Mouse (Mus musculus): ENCODE data around the gene Psrc1.

The Psrc1 gene

DNA sequence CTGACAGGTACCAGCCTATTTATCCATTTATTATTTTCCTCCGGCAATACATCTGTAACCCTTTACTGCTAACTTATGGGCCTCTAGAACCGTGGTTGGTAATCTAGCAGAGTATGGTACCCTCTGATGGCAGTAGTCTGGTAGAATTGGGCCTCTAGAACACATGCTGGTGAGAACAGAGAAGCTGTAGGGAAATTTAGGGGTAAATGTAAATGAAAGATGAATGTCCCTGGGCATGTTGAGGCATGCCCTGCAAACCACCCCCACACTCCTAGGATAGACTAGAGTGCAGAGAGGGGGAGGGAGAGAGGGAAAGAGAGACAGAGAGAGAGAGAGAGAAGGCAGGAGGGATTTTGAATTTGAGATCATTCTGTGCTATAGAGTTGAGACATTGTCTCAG lies 786 bp downstream of the Psrc1 start:
- in situ Hi-C loops (cut with MboI, MseI), result no loop called here

DNA sequence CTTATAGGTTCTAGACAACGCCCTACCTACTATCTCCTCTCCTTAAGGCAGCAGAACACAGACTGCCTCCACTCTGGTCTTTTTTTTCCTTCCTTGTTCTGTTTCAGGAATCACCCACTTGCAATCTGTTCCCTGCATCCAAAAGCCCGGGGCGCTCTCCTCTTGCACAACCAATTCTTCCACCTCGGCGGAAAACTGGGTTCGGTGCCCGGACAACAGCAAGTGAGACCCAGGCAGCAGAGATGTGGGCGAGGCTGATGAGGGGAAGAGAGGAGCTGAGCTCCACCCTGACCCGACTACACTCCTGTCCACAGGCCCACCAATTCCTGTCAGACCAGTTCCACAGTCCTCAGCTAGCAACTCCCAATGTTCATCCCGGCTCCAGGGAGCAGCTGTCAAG lies 2.5 kb downstream of the Psrc1 start:
- in situ Hi-C loops (cut with MboI, MseI), result loop anchor here (5.0 kb wide), 1 partner anchor 94 kb away; no protein-coding TSS in a partner anchor

DNA sequence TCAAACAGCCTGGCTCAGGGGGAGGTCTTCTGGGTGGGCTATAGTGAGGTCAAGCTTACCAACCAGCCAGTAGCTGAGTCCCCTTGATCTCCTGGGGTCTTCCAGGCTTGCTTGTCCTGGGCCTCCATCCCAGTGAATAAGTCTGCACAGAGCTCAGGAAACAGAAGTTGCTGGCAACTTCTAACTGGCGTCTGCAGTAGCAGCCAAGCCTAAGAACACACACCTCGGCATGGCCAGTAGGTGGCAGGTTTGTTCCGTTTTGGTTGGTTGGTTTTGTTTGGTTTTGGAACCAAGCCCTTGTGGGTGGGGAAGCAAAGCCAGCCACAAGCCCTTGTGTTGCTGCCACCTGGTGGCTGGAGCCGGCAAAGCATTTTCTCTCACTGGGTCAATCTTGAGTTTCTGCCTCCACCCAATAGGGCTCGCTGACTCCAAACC lies 5.5 kb downstream of the Psrc1 start:
- in situ Hi-C loops (cut with MboI, MseI), result loop anchor here (5.0 kb wide), 1 partner anchor 97 kb away; no protein-coding TSS in a partner anchor

DNA sequence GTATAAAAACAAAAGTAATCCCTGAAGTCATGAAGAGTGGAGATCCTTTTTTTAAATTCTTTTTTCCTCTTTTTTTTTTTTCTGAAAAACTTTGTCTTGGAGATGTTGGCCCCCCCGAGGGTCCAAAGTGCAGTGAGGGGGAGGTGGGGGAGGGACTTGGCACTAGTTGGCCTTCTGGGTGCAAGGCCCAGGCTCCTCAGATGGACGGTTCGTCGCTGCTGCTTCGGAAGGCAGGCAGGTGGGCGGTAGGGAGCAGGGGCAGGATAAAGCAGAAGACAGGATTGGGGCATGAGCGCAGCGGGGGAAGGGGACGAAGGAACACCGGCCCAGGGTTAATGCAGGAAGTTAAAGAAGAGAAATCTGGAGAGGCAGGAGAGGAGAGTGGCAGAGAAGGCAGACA lies 8.7 kb downstream of the Psrc1 start:
- in situ Hi-C loops (cut with MboI, MseI), result no loop called here

DNA sequence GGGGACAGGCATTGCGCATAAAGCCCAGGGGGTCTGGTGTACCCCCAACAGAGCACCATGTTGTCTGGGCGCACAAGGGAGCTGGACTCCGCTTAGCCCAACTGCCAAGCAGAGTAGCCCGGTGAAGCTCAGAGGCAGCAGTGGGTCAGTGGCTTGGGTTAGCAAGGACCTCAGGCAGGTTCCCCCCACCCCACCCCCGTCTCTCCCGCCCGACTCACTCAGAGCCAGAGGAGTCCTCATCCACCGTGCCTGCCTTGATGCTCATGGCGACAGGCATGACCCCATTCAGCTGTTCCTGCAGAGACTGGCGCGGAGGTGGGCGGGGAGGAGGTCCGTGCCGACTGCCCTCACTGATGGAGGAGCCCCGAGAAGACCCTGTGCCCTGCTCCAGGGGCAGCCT lies 9.2 kb downstream of the Psrc1 start:
- in situ Hi-C loops (cut with MboI, MseI), result no loop called here

DNA sequence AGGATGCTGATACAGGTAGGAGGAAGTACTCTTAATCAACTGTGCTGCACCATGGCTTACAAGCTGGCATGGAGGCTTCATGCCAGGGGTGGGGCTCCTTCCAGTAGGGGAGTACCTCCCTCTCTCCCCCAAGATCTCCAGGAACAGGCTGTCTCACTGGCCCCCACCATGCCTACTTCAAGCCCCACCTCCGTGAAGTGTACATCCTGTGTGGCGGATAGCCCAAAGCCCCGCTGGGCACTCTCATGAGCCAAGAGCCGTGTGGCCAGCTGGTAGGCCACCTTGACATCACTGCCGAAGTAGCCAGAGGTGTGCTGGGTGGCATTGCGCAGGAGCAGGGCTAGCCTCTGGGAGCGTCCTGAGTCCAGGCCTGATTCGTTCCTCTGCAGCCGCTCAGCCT lies 14.6 kb downstream of the Psrc1 start:
- in situ Hi-C loops (cut with MboI, MseI), result loop anchor here in 1 of 2 experiments (5.0 kb wide), 1 partner anchor 236 kb away; no protein-coding TSS in a partner anchor

DNA sequence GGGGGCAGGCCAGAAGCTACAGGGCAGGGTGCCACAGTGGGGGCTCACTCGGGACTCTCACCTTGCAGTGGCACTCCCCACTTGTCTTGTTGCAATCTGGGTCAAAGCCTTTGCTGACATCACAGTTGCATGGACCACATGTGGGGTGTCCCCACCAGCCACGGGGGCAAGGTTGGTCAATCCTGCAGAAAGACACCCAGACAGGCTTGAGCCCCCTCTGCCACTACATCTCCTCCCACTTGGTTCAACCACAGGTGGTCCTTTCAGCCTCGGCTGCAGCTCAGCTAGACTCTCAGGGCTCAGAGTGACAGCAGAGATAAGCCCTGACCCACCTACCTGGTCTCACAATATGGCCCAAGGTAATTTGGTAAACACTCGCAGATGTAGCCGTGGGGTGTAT lies 16.8 kb downstream of the Psrc1 start:
- in situ Hi-C loops (cut with MboI, MseI), result loop anchor here in 1 of 2 experiments (5.0 kb wide), 1 partner anchor 77 kb away; no protein-coding TSS in a partner anchor

DNA sequence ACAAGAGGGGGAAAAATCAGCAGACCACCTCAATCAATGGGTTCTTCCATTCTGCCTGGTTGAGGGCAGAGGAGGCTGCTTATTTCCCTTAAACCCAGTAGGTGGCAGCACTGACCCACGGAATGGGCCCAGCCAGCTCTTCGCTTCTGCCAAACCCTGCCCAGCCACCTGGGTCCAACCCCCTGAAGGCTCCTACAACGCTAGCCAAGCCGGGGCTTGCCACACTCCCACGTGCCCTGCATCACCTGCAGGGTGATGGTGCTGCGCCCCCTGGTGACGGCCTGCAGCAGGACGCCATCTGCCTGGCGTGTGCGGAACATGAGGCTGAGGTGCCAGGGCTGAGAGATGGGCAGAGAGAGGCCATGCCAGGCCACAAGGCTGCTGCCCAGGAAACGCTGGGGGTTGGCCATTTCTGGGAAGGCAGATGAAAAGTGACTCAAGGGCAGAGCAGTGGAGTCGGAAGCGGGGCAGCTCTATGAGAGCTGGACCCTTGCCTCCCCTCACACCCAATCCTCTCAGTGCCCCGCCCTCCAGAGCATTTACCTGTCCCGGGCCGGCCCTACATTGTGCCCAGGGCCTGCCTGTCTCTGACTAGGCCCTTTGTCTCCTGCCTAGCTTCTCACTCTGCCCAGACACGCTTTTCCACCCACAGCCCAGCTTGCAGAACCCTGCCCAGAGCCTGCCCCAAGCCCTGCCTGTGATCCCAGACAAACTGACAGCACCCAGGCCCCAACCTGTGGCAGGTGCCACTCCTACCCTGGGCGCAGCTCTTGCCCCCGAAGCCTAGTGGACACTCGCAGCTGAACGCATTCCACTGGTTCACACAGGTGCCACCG lies 18.3 kb downstream of the Psrc1 start:
- in situ Hi-C loops (cut with MboI, MseI), result loop anchor here in 1 of 2 experiments (5.0 kb wide), 1 partner anchor 75 kb away; no protein-coding TSS in a partner anchor

DNA sequence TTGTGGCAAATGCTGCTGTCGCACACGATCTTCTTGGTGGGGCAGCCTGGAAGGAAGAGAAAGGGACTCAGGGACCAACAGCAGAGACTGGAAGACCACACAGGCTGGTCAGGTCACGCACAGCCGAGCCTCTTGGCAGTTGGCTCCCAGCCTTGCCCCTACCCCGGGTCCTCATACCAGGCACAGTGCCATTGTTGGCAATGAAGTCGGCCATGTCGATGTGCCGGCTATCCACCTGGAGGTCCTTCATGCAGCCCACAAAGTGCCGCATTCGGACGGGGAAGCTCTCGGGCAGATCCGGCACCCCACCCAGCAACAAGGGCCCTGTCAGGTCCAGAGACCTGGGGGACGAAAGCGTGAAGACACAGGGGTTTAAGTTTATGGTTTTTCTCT lies 18.9 kb downstream of the Psrc1 start:
- in situ Hi-C loops (cut with MboI, MseI), result loop anchor here in 1 of 2 experiments (5.0 kb wide), 1 partner anchor 75 kb away; no protein-coding TSS in a partner anchor

DNA sequence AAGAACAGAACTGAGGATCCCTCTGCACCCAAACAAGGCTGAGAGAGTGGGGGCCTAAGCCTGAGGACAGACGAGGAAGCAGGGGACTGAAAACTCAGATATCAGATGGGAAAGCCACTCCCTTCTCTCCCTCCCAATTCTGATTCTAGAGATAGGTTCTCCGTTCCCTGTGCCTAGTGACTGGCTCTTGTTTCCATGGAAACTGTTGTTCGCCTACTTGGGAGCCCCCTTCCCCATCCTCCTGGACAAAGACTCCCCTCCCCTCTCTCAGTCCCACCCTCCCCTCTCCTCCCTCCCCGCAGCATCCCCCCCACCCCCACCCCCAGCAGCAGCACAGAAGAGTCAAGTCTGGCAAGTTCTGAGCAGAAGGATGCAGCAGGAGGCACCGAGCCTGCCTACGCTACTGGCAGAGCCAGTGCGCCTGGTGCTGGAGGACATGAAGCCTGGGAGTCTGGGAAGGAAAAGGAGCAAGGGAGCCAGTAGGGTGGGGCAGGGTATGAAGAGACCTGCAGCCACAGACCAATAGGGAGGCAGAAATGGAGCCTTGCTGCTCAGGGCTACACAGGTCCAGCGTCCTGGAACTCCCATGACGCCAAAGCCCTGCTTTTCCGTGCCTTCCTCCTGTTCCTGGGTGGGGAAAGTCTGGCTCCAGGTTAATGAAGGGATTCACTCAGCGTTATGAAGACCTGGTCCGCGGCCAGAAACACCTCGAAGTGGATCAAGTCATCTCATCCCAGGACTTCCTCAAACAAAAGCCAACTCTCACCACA lies 22.1 kb downstream of the Psrc1 start:
- in situ Hi-C loops (cut with MboI, MseI), result no loop called here

DNA sequence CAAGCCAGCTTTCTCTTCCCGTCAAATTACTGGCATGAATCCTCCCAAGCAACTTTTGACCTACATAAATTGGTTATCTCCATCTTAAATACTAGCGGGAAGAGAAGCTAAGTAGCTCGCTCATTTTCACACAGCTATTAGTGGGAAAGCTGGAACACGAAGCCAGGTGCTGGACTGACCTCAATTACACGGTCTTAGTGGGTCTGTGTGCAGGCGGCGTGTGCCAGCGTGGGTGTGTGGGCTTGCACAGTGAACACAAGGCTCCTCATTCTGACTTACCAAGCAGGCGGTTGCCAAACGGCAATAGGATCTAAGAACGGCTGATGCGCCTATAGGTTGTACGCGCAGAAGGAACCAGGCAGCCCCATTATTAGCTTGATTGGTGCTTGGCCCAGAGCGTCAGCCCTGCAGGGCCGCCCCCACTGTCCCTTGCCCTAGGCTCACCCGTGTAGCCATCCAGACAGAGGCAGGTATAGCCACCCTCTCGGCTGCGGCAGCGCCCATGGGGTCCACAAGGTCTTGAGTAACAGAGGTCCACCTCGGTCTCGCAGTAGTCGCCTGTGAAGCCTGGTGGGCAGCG lies 22.8 kb downstream of the Psrc1 start:
- in situ Hi-C loops (cut with MboI, MseI), result no loop called here

DNA sequence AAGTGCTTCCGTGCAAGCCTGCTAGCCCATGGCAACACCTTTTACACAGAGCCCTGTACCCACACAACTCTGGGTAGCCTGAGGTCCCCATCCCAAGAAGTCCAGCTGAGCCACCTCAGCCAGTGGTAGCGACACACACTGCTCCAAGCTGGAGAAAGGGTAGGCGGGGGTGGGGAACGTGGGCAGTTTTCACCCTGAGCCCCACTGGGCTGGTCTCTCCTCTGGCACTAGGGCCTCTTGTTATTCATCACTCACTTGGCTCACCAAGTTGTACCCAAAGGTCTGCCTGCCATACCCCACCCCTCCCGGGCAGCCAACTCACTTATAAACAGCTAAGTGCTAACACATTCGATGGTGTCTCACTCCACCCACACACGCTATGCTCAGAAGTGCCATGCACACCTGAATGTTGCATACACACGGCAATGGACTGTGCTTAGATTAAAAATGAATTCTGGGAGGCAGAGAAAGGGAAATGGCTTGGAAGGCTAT lies 24.9 kb downstream of the Psrc1 start:
- in situ Hi-C loops (cut with MboI, MseI), result no loop called here

DNA sequence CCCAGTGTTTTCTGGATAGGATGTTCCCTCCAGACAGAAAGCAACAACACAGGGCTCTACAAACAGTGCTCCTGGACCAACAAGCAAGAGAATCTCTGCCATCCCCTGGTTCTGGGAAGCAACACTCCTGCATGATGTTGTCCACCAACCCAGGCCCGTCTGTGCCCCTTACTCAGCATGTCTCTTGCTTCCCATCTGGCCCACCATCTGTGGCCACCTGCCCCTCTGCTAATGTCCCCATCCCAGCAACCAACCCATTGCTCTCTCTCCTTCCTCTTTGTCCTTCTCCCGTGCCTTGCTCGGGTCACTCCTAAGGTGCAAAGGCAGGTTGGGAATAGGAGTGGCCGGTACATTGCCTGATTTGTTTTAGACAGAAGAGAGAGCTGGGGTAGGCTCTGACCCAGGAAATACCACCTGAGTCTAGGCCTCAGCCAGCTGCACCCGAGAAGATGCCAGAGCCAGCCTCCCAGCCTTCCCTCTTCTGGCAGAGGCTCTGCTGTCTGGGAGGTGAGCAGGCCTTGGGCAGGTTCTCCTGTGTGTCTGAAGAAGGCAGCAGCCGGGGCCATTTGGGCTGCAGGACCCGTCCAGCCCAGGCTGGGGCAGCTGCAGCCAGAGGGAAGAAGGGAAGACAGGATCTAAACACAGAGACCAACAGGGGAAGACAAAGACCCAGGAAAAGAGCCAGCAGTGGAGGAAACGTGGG lies 26.2 kb downstream of the Psrc1 start:
- in situ Hi-C loops (cut with MboI, MseI), result no loop called here

DNA sequence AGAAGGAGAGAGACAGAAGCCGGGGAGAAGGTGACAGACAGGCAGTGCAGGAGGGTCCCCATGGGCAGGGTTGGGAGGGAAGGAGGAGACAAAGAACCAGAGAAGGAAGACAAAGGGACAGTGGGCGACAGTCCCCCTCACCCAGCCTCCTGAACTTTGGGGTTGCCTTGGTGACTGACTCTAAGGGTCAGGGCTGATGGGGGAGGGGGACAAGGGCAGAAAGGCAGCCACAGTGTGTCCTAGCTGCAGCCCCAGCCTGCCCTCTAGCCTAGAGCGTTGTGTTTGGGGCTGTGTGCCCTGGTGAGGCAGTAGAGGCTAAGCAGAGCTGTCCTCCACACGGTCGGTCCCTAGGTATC lies 26.7 kb downstream of the Psrc1 start:
- in situ Hi-C loops (cut with MboI, MseI), result no loop called here

DNA sequence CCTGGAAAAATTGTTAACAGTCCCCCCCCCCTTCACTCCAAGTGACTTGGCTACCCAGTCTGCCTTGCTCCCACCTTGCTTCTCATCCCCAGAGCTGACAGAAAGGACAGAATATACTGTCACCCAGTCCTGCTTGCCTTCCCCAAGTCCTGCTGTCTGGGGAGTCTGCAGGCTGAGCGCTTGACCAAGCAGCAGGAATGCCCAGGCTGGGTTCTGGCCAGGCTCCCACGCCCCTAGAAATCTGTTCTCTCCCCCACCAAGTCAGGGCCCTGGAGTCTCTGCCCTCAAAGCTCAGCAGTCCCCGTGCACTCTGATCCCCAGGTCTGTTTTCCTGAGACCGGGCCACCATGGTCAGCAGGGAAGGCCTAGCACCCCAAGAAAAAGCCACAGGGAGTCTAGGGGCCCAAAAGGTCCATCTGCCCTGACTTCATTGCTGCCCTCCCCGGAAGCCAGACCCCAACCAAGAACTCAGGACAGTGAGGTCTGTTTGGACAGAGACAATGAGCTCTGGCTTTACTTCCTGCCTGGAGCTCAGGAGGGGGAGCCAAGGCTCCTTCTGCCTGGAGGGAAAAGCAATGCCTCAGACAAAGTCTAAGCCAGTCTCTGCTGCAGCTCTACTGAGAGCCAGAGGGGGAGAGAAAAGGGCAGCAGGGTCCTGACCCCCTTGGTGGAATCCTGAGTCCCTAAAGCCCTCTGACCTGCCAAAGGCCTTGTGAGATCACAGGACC lies 27.6 kb downstream of the Psrc1 start:
- in situ Hi-C loops (cut with MboI, MseI), result no loop called here

DNA sequence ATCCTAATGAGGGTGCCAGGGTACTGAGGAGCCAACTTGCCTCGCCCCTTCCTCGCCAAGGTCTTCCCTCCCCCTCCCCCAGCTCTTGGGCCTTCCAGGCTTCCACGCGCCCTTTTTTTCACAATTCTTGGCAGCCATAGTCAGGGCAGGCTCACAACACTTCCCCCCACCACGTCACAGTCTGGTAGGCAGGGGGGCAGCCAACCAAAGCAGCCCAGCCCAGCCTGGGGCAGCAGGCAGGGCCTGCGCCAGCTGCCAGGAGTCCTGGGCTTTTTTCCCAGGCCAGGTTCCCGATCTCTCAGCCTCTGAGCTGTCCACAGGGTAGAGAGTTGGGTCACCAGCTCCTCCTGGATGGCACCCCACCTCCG lies 28.1 kb downstream of the Psrc1 start:
- in situ Hi-C loops (cut with MboI, MseI), result no loop called here

DNA sequence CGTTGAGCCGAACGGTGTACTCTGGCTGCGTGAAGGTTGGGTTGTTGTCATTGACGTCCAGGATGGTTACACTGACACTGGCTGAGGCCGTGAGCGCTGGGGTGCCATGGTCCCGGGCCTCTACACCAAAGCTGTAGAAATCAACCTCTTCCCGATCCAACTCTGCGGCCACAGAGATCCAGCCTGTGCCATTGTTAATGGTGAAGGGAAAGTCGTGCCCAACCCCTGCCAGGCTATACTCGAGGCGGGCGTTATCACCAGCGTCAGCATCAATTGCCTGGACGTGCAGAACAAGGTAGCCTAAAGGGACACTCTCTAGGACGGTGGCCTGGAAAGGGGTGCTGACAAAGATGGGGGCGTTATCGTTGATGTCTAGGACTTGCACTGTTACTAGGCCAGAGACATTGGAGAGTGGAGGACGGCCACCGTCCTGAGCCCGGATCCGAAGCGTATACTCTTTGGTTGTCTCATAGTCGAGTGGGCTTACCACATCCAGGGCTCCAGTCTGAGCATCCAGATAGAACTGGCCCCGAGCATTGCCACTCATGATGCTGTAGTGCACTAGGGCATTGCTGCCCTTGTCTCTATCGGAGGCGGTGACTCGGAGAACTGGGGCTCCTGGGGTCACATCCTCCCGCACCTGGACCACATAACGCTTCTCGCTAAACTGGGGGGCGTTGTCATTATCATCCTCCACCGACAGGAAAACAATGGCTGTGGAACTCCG lies 30.2 kb downstream of the Psrc1 start:
- in situ Hi-C loops (cut with MboI, MseI), result no loop called here

DNA sequence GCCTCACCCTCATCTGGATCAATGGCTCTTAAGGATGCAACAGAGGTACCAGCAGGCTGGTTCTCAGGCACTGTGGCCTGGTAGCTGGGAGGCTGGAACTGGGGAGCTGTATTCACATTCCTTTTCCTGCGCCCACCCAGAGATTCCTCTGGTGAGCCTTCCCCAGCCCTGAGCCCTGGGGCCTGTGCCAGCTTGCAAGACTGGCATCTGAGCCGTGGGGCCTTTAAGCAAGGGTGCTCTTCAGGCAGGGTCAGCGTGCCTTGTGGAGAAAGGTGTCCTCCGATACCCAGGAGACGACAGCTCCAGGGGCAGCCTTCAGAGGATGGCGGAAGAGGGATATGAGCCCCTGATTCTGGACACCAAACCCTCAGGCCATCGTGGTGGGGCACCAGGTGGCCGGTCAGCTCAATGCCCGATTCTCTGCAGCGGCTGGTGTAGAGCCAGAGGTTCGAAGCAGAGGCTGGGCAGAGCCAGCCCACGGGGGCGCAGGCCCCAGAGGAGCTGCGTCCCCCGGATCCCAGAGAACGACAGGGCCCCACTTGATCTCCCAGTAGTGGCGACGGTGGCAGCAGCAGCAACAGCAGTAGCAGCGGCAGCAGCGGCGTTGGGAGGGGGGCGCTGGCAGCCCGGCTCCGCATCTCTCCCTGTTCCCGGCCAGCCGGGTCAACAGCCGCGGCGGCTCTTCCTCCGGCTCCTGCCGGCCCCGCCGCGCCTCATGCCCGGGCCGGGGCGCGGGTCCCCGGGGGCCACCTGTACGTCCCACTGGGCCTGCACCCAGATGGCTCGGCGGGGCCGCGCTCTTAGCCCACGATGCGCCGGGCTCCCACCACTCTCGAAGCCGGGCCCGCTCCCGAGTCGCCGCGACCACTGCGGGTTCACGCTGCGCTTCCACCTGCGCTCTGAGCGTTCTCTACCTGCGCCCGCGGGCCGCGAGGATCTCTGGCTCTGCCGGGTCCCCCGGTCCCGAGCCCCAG lies 31.5 kb downstream of the Psrc1 start, which contains the start of gene Celsr2:
Celsr2 (minus strand) TSS at position 696 of the 974 bp plus-strand sequence.
- in situ Hi-C loops (cut with MboI, MseI), result no loop called here

DNA sequence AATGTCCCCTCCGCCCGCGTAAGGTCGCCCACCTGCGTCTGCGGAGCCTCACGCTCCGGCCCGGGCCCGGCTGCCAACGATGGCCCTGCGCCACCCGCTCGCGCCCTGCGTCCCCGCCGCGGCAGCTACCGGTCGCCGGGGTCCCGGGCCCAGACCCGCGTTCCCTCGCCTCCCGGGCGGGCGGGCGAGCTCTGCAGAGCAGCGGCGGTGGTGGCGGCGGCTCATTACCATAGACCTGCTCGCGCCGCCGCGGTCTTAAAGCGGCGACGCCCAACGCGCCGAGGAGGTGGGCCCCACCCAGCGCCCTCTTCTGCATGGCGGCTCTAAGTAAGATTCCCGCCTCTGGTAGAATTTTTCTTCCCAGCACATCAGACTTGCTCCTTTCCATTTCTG lies 32.2 kb downstream of the Psrc1 start:
- in situ Hi-C loops (cut with MboI, MseI), result no loop called here

Measured in T-helper 17 cell (primary cell).